Mouse (Mus musculus) hindbrain, embryonic 16.5 days (tissue): ENCODE results near the gene Herc4. TPM values are rescaled to one million over a fixed set of nuclear protein-coding genes. Genes with fewer than 3 reads are reported as not detected.

ENCODE experiments used
- ATAC-seq: fragments of 200-750 bp; cut with Nextera tagmentation; 2 replicates; pipeline ENCODE4 v1.8.0; 2017; ENCODE audit warnings: moderate TSS enrichment, moderate library complexity
- H3K27ac ChIP-seq: fragments of 300-500 bp; sonication (generic); 2 replicates; pipeline ENCODE4 v1.5.1; 2014; ENCODE audit warnings: low read depth, mild to moderate bottlenecking, control low read depth, low read length, moderate library complexity
- H3K27me3 ChIP-seq: fragments of 300-500 bp; sonication (generic); replicated peaks from 2 replicates; pipeline ENCODE4 v1.6.1; 2014; ENCODE audit warnings: low read length; ENCODE audit not compliant: control insufficient read depth, insufficient read depth
- H3K36me3 ChIP-seq: fragments of 300-500 bp; sonication (generic); 2 replicates; pipeline ENCODE4 v1.6.1; 2014; ENCODE audit warnings: mild to moderate bottlenecking, low read length, moderate library complexity, mixed read lengths; ENCODE audit not compliant: control insufficient read depth, insufficient read depth
- H3K4me1 ChIP-seq: fragments of 300-500 bp; sonication (generic); 2 replicates; pipeline ENCODE4 v1.6.1; 2014; ENCODE audit warnings: low read depth, low read length; ENCODE audit not compliant: control insufficient read depth, insufficient read depth
- H3K4me2 ChIP-seq: fragments of 300-500 bp; sonication (generic); 2 replicates; pipeline ENCODE4 v1.6.1; 2014; ENCODE audit warnings: mild to moderate bottlenecking, low read length, control low read depth, moderate library complexity
- H3K4me3 ChIP-seq: fragments of 300-500 bp; sonication (generic); 2 replicates; pipeline ENCODE4 v1.5.1; 2014; ENCODE audit warnings: mild to moderate bottlenecking, low read length, control low read depth, moderate library complexity
- H3K9ac ChIP-seq: fragments of 300-500 bp; sonication (generic); 2 replicates; pipeline ENCODE4 v1.6.1; 2014; ENCODE audit warnings: low read depth, mild to moderate bottlenecking, control low read depth, low read length, moderate library complexity
- H3K9me3 ChIP-seq: fragments of 300-500 bp; sonication (generic); 2 replicates; pipeline ENCODE4 v1.6.1; 2014; ENCODE audit warnings: mild to moderate bottlenecking, low read length, moderate library complexity; ENCODE audit not compliant: control insufficient read depth
- WGBS: fragments of 180-500 bp; shearing (Covaris S2); extraction: QIAGEN DNeasy Blood & Tissue Kit; methylation state at CpG from one replicate; pipeline ENCODE4 v1.1.7; 2014; 5-methylcytosine and 5-hydroxymethylcytosine counted together
- polyA plus RNA-seq: library from polyadenylated mRNA; unstranded; fragments of >200 nt; fragmentation: Nextera tagmentation; extraction: Ambion mirVana; gene quantifications from 2 replicates; pipeline ENCODE4 v1.2.1, GENCODE M21; 2015

Gene Herc4
- 23.8 and 28.3 TPM in 2 replicates for polyA plus RNA-seq

DNA sequence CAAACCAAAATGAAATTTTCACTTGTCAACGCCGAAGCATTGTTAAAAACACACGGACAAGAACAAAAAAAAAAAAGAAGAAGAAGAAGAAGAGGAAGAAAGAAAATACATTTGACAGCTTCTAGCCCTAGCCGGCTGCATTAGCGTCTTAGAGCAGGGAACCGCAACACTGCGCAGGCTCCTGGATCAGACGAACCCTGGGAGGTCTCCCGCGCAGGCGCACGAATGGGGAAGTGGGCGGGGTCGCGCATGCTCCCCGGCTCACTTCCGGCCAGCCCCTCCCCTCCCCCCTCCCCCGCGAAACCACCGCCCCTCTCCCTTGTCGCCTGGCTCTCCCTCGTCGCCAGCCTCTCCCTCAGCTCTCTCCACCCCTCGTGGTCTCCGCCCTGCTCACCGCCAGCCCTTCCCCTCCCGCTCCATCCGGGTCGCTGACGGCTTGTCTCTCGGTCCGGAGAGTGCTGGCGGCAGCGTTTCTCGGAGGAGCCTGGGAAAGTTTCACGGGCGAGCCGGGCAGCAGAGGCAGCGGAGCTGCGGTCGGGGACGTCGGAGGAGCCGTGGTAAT lies at the start of gene Herc4:
Herc4 (plus strand) TSS at position 318 of the 562 bp plus-strand sequence.
- peak within 1 kb of the TSS; percentile 74 for H3K4me2 ChIP-seq
- no peaks in the 10 kb centered on the region for H3K36me3 ChIP-seq
- H3K4me3 ChIP-seq: peak within 1 kb of the TSS; percentile 99
- WGBS: under 1% methylated on average over 34 of the region's 44 CpGs
- no peaks in the 10 kb centered on the region for H3K9me3 ChIP-seq
- ATAC-seq: peak; percentile 99
- peaks cover 20% of the 10 kb centered on the region for H3K4me1 ChIP-seq
- no peaks in the 10 kb centered on the region for H3K27me3 ChIP-seq
- H3K27ac ChIP-seq: peak within 1 kb of the TSS; percentile 96
- peak within 1 kb of the TSS; percentile 94 for H3K9ac ChIP-seq

DNA sequence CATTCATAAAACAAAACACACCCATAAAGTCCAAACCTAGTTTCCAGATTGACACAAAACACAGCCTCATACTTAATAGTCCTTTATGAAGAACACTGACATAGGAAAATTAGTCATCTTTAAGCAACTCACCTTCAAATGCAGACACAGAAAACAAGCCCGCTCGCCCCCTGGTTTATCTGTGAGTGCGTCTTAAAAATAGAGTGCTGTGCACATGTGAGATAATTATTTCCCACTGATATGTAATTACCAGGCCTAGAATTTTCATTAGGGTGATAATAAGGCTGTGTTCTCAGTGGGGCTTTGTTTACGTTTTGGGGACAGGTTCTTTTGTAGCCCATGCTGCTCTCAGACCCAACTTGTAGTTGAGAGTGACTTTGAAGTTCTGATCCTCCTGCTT lies 44.6 kb upstream of the Herc4 start:
- Histone ChIP-seq H3K4me3 (no peak overlapping the region), H3K9ac (no peak overlapping the region), H3K4me1 (no peaks in the 10 kb centered on the region), H3K9me3 (no peaks in the 10 kb centered on the region), H3K27me3 (no peaks in the 10 kb centered on the region), H3K27ac (no peak overlapping the region), H3K4me2 (no peak overlapping the region), H3K36me3 (no peaks in the 10 kb centered on the region)
- no peak for ATAC-seq
- WGBS: 79% methylated on average over 4 of the region's 4 CpGs

DNA sequence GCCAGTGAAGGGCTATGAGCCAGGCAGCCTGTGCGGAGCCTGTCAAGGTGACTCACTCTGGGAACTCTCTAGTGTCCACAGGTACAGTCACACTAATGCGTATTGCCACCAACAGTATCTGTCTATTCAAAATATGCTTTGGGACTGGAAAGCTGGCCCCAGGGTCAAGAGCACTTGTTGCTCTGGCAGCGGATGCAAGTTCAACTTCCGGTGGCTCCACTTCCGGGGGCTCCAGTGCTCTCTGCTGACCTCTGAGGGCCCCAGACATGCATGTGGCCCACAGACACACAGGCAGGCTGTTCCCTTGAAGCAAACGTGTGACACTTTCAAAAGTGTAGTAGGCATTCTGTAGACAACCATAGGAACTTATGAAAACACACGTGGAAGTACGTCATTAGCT lies 42.1 kb upstream of the Herc4 start:
- Histone ChIP-seq H3K9ac (no peak overlapping the region), H3K4me3 (no peak overlapping the region), H3K4me2 (no peak overlapping the region), H3K9me3 (no peaks in the 10 kb centered on the region), H3K36me3 (no peaks in the 10 kb centered on the region), H3K4me1 (no peaks in the 10 kb centered on the region), H3K27ac (no peak overlapping the region), H3K27me3 (no peaks in the 10 kb centered on the region)
- no peak for ATAC-seq
- 78% methylated on average over 8 of the region's 8 CpGs for WGBS

DNA sequence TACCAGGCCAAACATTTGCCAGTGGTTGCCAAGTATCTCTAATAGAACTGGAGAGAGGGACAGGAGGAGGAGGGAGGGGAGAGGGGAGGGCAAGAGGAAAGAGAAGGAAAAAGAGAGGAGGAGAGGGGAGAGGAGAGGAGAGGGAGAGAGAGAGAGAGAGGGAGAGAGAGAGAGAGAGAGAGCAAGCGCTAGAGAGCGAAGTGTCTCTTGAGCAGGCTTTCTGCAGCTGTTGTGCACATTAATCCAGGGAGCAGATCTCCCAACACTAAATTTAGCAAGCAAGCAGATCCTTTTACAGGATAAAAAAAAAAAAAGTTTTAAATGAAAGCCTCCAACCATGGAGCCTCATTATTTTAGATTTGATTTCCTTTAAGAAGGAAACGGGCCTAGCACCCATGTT lies 40.6 kb upstream of the Herc4 start:
- H3K4me1 ChIP-seq: no peaks in the 10 kb centered on the region
- H3K9ac ChIP-seq: no peak overlapping the region
- no peaks in the 10 kb centered on the region for H3K9me3 ChIP-seq
- H3K36me3 ChIP-seq: no peaks in the 10 kb centered on the region
- H3K4me2 ChIP-seq: no peak overlapping the region
- no peak overlapping the region for H3K27ac ChIP-seq
- H3K27me3 ChIP-seq: no peaks in the 10 kb centered on the region
- no peak overlapping the region for H3K4me3 ChIP-seq
- 76% methylated on average over 3 of the region's 3 CpGs for WGBS
- ATAC-seq: no peak

DNA sequence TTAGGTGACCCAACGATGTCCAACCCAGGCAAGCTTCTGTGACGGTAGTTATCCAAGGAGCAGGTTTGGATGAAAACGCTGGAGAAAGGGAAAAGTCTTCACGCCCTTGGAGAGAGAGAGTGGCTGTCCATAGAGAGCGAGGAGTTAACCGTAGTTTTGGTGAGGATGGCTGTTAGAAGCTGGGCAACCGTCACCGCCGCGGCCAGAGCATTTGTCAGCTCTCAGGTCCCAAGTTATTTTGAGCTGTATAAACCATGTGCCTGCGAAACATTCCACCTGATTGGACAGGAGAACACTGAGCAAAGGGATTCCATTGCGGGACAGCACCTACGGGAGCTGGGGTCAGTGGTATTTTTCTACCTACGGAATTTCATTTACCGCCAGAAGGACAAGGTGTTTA lies 39.9 kb upstream of the Herc4 start, which contains the start of gene Mypn:
Mypn (minus strand) TSS at position 225 of the 400 bp plus-strand sequence.
- Histone ChIP-seq H3K36me3 (no peaks in the 10 kb centered on the region), H3K4me3 (no peak within 1 kb of the TSS), H3K4me1 (no peaks in the 10 kb centered on the region), H3K4me2 (no peak within 1 kb of the TSS), H3K27ac (no peak within 1 kb of the TSS), H3K9ac (no peak within 1 kb of the TSS), H3K27me3 (no peaks in the 10 kb centered on the region), H3K9me3 (no peaks in the 10 kb centered on the region)
- 89% methylated on average over 15 of the region's 15 CpGs for WGBS
- ATAC-seq: no peak

DNA sequence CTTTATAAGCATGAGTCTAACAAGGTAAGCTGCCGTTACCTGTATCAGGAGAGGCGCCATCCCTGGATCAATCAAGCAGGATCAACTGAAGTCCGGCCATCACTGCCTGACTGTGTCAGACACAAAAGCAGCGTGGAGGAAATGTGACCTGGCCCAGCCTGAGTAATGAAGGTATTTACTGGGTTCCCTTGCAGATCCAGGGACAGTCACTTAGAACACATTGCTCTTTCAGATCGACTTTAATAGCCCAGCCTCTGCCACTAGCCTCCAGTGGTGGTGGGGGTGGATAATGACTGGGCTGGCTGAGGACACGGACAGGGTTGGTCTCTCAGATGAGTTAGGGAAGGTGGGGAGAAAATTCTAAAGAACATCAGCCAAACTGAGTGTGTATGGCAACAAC lies 34.7 kb upstream of the Herc4 start:
- 70% methylated on average over 6 of the region's 6 CpGs for WGBS
- no peaks in the 10 kb centered on the region for H3K36me3 ChIP-seq
- H3K4me3 ChIP-seq: no peak overlapping the region
- no peaks in the 10 kb centered on the region for H3K27me3 ChIP-seq
- H3K9ac ChIP-seq: no peak overlapping the region
- H3K27ac ChIP-seq: no peak overlapping the region
- no peak for ATAC-seq
- no peak overlapping the region for H3K4me2 ChIP-seq
- H3K9me3 ChIP-seq: no peaks in the 10 kb centered on the region
- H3K4me1 ChIP-seq: no peaks in the 10 kb centered on the region

DNA sequence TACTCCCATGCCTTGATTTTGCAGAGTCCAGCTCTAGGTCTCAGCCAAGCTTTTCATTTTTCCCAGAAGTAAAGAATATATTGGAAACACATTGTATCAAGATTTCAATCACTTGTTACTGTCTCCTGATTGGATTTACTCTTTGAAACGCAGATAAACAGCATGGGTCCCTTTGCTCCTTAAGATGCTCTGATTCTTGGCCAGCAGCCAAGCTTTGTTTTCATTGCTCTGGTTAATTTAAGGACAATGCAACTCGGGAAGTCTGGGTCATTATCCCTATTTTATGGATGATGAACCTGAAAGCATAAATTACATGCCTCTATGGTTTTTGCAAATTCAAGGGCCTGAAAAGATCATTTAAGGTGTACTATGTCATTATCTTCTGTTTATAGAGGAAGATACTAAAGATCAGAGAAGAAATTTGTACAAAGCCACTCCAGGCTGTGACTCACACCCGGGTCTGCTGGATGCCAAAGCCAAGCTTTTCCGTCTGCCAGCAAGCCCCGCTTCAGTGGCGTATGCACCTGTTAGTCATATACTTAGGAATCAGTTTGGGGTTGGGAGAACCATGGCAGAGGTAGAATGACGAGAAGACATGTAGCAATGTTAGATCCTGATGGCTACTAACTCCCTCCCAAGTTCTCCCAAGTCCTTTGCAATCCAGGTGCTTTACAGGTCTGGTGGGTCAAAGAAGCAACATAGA lies 22.4 kb upstream of the Herc4 start:
- no peaks in the 10 kb centered on the region for H3K36me3 ChIP-seq
- H3K9ac ChIP-seq: no peak overlapping the region
- no peak overlapping the region for H3K27ac ChIP-seq
- H3K27me3 ChIP-seq: no peaks in the 10 kb centered on the region
- H3K4me3 ChIP-seq: no peak overlapping the region
- no peaks in the 10 kb centered on the region for H3K4me1 ChIP-seq
- 44% methylated on average over 7 of the region's 7 CpGs for WGBS
- H3K4me2 ChIP-seq: no peak overlapping the region
- ATAC-seq: no peak
- no peaks in the 10 kb centered on the region for H3K9me3 ChIP-seq

DNA sequence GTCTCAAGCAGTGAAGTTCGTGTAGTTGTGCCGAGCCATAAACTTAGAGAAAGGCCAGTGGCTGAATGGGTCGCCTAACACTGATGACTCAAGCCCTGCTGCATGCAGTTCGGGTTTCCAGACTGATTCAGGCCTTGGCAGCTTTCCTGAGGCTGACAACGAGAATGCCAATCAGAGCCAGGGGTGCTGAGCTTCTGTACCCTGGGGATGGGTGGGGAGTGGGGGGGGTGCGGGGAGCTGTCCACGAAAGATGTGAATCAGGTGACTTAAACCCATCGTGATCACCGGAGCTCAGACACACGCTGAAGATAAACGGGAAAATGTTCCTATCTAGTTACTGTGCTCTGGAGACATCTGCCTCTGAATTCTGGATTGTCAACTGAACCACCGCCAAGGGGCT lies 19.3 kb upstream of the Herc4 start:
- H3K9ac ChIP-seq: no peak overlapping the region
- H3K27ac ChIP-seq: no peak overlapping the region
- H3K36me3 ChIP-seq: no peaks in the 10 kb centered on the region
- ATAC-seq: no peak
- H3K9me3 ChIP-seq: no peaks in the 10 kb centered on the region
- H3K27me3 ChIP-seq: no peaks in the 10 kb centered on the region
- no peaks in the 10 kb centered on the region for H3K4me1 ChIP-seq
- no peak overlapping the region for H3K4me3 ChIP-seq
- WGBS: 82% methylated on average over 12 of the region's 12 CpGs
- H3K4me2 ChIP-seq: no peak overlapping the region

DNA sequence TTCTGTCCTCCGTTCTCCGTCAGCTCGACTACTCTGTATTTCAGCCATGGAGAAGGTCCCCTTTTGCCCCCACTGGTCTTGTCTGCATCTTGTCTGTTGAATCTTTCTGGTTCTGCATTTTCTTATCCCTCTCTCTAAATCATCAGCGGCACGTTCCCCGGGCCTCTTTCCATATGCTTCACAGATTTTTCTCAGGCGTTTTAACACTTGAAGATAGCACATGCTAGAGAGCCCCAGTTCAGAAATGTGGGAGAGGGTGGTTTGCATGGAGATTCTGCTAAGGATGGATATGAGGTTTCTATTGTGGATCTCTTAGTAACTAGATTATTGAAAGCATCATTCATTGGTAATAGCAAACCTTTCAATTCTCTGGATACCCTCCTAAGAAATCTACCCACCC lies 13.3 kb upstream of the Herc4 start:
- Histone ChIP-seq H3K4me2 (no peak overlapping the region), H3K27me3 (no peaks in the 10 kb centered on the region), H3K9me3 (no peaks in the 10 kb centered on the region), H3K4me1 (no peaks in the 10 kb centered on the region), H3K4me3 (no peak overlapping the region), H3K36me3 (no peaks in the 10 kb centered on the region), H3K9ac (no peak overlapping the region), H3K27ac (no peak overlapping the region)
- no peak for ATAC-seq
- WGBS: 89% methylated on average over 7 of the region's 7 CpGs
